Mouse (Mus musculus): ENCODE data around the gene Opa3.

Gene Opa3

DNA sequence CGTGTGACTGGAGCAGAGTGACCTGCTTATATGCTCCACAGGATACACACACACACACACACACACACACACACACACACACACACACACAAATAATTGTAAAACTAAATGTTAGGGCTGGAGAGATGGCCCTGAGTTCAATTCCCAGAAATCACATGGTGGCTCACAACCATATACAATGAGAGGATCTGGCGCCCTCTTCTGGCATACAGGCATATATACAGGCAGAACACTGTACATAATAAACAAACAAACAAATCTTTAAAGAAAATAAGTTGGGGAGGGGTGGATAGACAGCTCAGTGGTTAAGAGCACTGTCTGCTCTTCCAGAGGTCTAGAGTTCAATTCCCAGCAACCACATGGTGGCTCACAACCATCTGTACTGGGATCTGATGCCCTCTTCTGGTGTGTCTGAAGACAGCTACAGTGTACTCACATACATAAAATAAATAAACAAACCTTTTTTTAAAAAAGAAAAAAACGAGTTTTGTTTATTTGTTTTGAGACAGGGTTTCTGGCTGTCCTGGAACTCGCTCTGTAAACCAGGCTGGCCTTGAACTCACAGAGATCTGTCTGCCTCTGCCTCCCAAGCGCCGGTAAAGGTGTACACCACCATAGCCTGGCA, 53.7 kb downstream of the Opa3 start:
- DNase-seq (ENCODE audit: low read depth, low spot score), result peak; percentile 71

DNA sequence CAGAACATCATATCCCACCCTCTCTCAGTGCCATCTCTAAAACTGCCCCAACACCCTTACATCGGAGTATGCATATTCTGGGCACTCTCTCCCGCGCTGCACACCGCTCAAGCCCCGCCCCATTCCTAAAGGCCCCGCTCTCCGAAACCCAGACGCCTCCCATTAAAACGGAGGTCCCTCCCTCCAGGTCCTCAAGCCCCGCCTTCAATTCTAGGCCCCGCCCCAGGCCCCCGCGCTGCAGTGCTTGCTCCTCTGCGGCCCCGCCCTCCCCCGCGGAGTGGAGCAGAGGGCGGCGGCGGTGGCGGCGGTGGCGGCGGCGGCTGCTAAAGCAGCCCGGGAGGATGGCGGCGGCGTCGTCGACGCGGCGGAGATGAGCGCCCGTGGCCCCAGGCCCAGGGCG, 54.3 kb downstream of the Opa3 start, which contains the start of gene Rtn2:
Rtn2 (plus strand) TSS at position 240 of the 400 bp plus-strand sequence.
- DNase-seq (ENCODE audit: low read depth, low spot score), result peak; percentile 89

DNA sequence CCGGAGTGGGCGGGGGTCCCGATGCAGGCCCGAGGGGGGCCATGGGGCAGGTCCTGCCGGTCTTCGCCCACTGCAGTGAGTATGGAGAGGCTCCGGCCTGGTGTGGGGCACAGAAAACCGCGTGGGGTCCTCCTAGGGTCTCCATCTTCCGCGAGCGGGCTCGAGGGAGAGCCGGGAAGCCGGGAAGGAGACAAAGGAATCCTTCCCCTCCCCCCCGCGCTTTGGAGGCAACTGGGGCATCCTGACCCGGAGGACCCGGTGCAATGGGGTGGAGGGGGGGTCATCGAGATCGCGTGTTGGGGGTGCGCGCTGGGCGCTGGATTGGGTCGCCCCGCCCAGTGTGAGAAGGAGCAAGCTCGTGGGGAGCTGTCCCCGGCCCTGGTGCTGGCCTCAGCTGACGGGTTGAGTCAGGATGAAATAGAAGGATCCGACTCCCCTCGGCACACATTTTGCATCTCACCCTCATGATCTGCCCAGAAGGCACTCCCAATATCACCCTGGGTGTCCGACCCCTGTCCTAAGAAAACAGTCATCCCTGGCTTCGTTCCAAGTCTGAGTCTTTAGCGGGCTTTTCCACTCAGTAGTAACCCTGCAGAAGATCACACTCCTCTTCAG, 54.8 kb downstream of the Opa3 start:
- DNase-seq (ENCODE audit: low read depth, low spot score), result peak; percentile 64

DNA sequence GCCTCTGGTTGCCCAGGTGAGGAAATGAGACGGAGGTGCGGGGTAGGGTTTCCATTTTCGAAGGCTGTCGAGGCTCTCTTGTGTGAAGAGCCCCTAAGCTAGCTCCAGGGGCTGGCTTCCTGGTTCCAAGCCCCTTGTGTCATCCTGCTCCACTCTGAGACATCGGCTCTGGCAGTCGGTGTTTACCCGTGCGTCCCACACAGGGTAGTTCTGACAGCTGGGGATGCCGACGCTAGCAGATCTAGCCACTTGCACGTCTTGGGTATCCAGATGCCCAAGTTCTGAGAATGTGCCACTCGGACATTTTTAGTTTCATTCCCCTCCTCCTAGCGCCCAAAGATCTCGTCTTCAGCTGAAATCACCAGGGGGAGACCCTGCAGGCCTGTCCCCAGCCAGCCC, 55.3 kb downstream of the Opa3 start:
- DNase-seq (ENCODE audit: low read depth, low spot score), result no peak

DNA sequence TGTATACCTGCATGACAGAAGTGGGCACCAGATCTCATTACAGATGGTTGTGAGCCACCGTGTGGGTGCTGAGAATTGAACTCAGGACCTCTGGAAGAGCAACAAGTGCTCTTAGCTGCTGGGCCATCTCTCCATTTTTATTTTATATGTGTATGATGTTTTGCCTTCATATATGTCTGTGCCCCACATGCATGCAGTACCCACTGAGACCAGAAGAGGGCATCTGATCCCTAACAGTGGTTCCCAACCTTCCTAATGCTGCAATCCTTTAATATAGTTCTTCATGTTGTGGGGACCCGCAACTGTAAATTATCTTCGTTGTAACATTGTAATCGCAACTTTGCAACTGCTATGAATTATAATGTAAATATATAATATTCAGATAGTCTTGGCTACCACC, 56.6 kb downstream of the Opa3 start:
- peak; percentile 69 for DNase-seq (ENCODE audit: low read depth, low spot score)

DNA sequence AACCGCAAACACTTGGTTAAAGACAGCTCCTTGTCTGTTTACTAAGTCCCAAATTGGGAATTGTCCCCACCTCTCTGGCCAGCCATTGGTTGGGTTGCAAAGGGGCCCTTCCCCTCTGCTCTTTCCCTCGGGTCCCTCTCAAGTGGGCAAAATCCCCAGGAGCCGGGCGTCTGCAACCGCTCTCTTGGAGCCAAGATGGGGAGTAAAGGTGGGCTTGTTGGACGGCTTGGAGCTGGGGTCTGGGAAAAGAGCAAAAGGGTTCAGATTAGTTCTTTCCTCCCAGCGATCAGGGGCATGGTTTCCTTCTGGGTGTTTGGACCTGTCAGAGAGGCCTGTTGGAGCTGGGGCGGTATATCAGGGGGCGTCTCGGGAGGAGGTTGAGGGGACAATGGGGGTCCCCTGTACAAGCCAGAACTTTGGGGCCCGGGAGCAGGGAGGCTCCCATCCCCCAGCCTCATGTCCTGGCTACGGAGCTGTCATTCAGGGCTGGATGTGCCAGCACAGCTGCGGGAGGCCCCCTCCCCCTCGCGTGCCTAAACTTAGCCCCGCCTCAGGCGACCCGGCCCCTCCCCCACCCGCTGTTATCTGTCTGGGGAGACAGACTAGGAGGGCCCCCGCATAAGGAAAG, 62.9 kb downstream of the Opa3 start:
- DNase-seq (ENCODE audit: low read depth, low spot score), result no peak

DNA sequence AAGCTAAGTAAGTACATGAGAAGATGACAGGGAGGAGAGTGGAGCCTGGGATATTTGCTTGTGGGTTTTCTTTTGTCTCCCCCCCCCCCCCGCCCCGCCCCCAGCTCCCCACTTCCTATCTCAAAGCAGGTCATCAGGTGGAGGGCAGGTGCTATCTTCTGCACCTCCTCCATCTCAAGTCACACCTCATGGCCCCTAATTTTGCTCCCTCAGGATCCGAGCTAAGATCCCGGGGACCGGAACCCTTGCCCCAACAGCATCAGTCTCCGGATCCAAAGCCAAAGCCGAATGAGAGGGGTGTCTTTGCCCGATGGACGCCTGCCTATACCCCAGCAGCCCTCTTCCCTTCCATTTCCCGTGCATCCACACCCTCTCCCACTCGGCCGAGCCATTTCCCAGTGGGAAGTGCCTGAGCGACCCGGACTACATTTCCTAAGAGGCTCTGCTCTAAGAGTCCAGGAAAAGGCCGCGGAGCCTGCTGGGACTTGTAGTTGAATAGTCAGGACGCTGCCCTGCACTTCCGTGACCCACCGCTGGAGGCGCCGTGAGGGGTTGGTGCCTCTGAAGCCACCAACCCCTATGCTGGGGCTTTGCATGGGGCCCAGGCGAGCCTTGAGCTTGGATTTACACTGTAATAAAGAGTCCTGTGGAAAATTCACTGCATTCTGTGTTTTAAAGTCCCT, 67.5 kb downstream of the Opa3 start:
- DNase-seq (ENCODE audit: low read depth, low spot score), result peak; percentile 94

DNA sequence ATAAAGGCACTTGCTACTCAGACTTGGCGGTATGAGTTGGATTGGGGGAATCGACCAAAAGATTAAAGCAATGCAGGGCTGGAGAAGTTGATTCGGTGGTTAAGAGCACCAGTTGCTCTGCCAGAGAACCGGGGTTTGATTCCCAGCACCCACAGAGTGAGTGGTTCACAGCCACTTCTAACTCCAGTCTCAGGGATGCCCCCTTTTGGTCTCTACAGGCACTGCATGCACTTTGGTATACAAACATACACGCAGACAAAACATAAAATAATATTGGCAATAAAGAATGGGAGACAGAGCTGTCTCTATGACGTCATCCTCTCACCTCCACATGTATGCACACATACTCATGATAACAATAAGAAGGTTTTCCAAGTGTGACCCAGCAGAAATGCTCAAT, 68.9 kb downstream of the Opa3 start:
- DNase-seq (ENCODE audit: low read depth, low spot score), result no peak

DNA sequence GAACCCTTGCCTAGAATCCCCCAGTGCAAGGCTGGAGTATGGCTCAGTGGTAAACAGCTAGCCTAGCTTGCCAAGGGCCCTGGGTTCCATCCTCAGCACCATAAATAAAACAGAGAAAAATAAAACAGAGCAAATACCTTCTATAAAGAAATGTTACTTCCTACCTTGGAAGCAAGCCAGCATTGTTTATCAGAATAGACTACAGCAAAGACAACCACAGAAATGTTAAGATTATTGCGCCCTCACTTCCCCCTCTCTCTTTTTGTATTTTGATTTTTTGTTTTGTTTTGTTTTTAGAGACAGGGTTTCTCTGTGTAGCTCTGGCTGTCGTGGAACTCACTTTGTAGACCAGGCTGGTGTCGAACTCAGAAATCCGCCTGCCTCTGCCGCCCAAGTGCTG, 69.7 kb downstream of the Opa3 start:
- no peak for DNase-seq (ENCODE audit: low read depth, low spot score)

DNA sequence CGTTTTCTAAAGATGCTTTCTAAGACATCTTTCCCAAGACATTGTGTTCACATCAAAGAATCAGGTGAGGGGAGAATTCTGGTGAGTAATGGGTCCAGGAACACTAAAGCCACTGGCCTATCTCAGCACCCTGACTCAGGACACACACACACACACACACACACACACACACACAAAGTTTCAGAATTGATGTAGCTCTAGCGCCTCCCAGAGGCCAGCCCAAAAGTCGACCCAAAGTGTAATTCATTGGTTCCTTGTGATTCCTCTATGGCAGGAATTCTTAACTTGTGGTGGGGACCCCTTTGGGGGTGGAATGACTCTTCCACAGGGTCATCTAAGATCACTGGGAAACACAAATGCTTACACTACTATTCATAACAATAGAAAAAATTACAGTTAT, 71.1 kb downstream of the Opa3 start:
- DNase-seq (ENCODE audit: low read depth, low spot score), result peak; percentile 79

DNA sequence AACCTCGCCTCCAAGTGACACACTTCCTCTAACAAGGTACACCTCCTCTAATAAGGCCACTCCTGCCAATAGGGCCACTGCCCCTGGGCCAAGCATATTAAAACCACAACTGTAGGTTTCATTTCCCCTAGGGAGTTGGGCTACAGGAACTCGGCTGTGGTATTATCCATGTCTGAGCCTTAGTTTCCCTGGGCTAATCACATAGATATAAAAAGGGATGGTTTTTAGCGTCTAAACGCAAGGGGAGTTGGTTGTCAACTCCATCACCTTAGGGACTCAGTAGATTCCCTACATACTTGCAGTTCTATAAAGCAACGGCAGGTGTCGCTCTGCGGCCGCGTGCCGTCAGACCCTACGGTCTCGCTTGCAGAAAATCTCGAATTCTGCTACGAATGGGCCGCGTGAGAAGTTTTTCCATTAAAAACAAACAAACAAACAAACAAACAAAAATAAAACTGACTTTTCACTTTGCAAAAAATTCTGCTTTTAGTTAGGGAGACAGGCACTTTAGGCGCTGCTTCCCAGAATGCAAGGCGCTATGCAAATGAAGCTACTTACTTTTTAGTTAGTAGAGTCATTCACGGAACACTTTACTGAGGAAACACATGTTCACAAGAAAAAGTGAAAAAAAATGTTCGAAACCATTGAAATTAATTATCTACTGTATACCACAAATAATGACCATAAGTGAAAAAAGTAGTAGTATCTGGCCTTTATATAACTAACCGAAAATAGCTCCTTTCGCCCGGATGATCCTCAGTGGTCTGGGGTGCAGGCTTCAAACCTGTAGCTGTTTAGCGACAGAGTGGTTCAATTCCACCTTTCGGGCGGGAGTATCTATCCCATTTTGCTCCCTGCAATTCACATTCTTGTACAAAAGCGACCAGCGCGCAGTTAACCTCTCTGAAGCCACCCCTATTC, 72.6 kb downstream of the Opa3 start:
- peak; percentile 93 for DNase-seq (ENCODE audit: low read depth, low spot score)

DNA sequence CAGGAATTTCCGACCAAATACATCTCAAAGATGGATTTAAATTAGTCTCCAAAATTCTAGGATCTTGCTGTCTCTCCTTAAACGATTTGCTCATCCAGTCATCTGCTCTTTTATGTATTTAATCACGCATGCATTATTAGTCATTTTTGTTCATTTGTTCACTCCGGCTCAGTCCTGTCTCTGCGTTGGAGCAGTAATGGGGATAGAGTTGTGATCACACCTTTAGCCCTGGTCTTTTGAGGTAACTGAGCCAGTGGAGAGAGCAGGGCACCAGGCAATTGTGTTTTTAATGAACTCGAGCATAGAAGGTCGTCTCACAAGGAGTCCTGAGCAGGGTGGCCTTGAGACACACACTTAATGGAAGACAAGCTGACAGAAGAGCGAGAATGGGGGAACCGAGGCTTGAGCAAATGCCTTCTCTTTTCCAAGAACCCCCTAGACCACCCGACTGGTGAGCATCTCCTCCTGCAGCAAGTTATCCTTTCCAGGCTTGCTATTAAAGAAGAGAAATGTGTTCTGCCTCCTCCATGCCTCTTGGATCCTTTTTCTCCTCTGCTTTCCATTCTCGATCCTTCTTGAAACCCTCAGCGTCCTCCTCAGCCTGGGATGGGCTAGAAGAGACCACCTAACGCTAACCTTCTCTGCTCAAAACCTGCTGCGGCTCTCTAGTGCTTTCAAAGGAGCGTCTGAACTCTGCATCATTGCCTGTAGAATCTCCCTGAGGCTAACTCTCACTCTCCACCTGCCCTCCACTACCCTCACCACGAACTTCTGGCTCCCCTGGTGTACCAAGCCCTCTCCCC, 73.5 kb downstream of the Opa3 start:
- DNase-seq (ENCODE audit: low read depth, low spot score), result no peak

DNA sequence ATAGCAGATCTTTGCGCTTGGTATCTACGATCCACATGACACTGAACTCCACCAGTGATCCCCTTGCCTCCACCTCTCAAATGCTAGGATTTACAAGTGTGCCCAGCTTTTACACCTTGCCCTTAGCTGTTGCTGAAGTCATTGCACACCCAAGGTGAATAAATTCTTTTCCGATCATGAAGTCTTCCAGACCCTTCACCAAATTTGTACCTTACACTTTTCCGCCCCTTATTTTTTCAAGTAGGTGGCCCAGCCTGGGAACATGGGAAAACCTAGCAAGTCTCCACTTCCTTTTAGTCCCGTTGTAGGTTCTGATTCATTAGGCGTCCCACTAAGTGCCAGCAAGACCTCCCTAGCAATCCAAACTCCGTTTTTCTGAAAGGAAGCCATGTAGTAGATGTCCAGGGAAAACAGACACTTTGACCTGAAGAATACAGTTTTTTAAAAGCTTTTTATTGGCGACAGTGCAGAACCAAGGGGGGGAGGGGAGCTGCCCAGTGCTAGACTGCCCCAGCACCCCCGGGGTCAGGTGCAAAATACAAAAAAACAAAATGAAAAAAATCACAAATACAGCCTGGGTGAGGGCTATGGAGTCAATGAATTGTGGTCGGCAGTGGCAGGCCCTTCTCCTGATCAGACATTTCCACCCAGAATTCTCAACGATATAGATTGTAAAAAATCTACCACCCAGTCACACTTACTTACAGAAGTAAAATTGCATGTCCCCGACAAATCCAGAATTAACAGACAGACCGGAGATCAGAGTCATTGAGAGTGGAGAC, 74.3 kb downstream of the Opa3 start:
- no peak for DNase-seq (ENCODE audit: low read depth, low spot score)

DNA sequence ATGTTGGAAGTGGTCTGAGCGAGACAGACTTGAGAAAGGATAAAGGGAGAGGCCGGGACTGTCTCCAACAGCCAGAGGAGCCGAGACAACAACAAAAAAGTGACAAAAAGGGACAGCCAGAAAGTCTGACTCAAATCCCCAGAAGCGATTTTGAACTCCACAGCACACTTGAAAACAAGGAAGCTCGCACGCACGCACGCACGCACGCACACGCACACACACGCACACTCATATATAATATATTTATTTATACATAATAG, 74.8 kb downstream of the Opa3 start:
- DNase-seq (ENCODE audit: low read depth, low spot score), result no peak

DNA sequence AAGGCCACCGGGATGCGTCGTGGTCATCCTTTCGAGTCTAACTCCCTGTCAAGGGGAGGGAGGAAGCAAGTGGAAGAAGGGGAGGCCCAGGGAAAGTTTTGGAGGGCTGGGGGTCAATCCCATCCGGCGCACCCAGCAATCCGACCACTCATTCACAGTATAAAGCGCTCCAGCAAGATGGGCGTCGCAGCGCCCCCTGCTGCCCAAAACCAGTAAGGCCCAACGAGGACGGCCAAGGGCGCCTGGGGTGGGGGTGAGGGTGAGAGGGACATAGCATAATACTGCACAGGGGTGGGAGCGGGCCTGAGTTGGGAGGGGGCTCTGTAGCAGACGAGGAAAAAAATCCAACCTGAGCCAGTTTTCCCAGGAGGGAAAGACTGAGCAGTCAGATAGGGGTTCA, 75.6 kb downstream of the Opa3 start:
- peak; percentile 83 for DNase-seq (ENCODE audit: low read depth, low spot score)

DNA sequence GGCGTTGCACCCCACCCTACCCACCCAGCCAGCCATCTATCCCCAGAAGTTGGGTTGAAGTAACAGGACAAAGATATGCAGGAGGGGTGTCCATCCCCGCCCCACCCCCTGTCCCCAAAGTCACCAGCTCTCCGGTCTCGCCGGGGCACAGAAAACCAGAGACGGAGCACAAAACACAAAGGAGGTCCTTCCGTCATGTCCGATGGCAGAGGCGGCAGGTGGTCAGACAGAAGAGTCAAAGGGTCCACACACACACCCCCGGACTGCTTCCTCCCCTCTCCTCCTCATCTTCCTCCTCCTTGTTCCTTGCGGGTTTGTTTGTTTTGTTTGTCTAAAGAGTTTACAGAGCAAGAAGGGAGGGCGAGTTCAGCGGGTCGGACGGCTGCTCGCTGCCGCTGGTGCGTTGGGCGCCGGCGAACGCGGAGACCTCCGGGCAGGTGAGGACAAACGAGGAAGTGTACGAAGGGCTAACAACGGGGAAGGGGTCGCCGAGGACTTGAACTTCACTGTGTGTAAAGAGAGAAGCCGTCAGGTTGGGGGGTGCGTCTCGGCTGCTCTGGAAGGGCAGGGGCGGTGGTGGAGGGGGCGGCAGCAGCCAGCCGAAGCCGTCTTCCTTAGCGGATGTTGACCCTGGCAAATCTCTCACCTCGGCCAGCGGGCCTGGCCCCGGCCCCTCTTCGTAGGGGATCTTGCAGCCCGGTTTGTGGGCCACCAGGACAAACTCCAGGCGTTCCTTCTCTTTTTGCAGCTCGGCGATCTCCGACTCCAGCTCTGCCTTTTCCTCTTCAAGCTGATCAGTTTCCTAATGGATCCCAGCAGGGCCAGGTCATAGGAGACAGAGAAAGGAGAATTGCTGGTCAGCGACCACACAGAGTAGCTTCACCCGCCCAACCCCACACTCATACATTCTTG, 76.6 kb downstream of the Opa3 start:
- DNase-seq (ENCODE audit: low read depth, low spot score), result no peak

DNA sequence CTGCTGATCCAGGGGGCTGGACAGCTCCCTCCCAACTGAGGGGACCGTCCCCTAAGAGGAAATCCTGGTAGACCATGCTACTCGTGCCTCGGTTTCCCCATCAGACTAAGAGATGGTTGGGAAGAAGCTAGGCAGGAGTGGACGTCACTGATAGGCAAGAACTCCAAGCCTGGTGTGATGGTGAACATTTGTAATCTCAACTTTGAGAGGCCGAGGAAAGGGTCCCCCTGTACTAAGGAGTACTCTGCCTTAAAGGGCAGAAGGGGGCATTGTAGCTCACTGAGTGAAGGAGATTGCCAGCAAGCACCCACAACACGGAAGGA, 77.2 kb downstream of the Opa3 start:
- DNase-seq (ENCODE audit: low read depth, low spot score), result no peak

Measured in A20 (cell line).